Mouse (Mus musculus) liver, adult 2 months (tissue): ENCODE data around the gene Ctns. TPM values are rescaled to one million over a fixed set of nuclear protein-coding genes. Genes with fewer than 3 reads are reported as not detected.
A peak's percentile ranks its signal among the peaks of the same experiment; 100 is the strongest.

Source experiments
- DNase-seq: peaks from one replicate; pipeline ENCODE4 v3.0.0-alpha.2; 2011; ENCODE audit warnings: low read depth, low spot score; ENCODE audit errors: extremely low read depth
- H3K27ac ChIP-seq: fragments of 200-500 bp; replicated peaks from 2 replicates; pipeline ENCODE4 v1.5.1; 2012; ENCODE audit warnings: low read depth, mild to moderate bottlenecking, control low read depth, inconsistent platforms, low read length; ENCODE audit not compliant: insufficient read depth
- H3K27me3 ChIP-seq: fragments of 200-500 bp; 2 replicates; pipeline ENCODE4 v1.6.1; 2012; ENCODE audit warnings: mild to moderate bottlenecking, moderate library complexity, low read length, inconsistent platforms; ENCODE audit not compliant: control insufficient read depth, insufficient read depth
- H3K36me3 ChIP-seq: fragments of 200-500 bp; 2 replicates; pipeline ENCODE4 v1.6.1; 2012; ENCODE audit warnings: low read length, inconsistent platforms; ENCODE audit not compliant: control insufficient read depth, insufficient read depth
- H3K4me1 ChIP-seq: fragments of 200-500 bp; 2 replicates; pipeline ENCODE4 v1.6.1; 2011; ENCODE audit warnings: low read length; ENCODE audit not compliant: control insufficient read depth, insufficient read depth
- H3K4me3 ChIP-seq: fragments of 200-500 bp; 2 replicates; pipeline ENCODE4 v1.5.1; 2011; ENCODE audit warnings: low read depth, mild to moderate bottlenecking, control low read depth, low read length, moderate library complexity; ENCODE audit not compliant: insufficient read depth
- H3K79me2 ChIP-seq: fragments of 200-500 bp; 2 replicates; pipeline ENCODE4 v1.6.1; 2012; ENCODE audit warnings: inconsistent platforms, mild to moderate bottlenecking, low read length, moderate library complexity; ENCODE audit not compliant: control insufficient read depth, insufficient read depth
- H3K9ac ChIP-seq: fragments of 200-500 bp; 2 replicates; pipeline ENCODE4 v1.6.1; 2012; ENCODE audit warnings: low read depth, mild to moderate bottlenecking, control low read depth, inconsistent platforms, low read length
- CTCF ChIP-seq: fragments of 200-500 bp; IDR thresholded peaks from 2 replicates; pipeline ENCODE4 v1.5.1; 2011; ENCODE audit warnings: low read depth, low read length, control low read depth
- POLR2A ChIP-seq: fragments of 200-500 bp; IDR thresholded peaks from 2 replicates; pipeline ENCODE4 v1.6.1; 2011; ENCODE audit warnings: low read length, control low read depth; ENCODE audit not compliant: insufficient read depth; ENCODE audit errors: extremely low read depth
- WGBS: fragments of 180-500 bp; shearing (Covaris S2); methylation state at CpG from one replicate; pipeline ENCODE4 v1.1.7; 2018; 5-methylcytosine and 5-hydroxymethylcytosine counted together
- polyA plus RNA-seq: library from polyadenylated mRNA; depleted of rRNA; stranded (reverse); fragments of >200 nt; gene quantifications from 2 replicates; pipeline ENCODE4 v1.2.3, GENCODE M21; 2012
- total RNA-seq: library from RNA; depleted of rRNA; stranded (reverse); fragments of >200 nt; gene quantifications from 2 replicates; pipeline ENCODE4 v1.2.3, GENCODE M21; 2014

Gene Ctns
- total and polyA plus RNA-seq, 2 experiments, result 11.5 to 16.6 TPM

DNA sequence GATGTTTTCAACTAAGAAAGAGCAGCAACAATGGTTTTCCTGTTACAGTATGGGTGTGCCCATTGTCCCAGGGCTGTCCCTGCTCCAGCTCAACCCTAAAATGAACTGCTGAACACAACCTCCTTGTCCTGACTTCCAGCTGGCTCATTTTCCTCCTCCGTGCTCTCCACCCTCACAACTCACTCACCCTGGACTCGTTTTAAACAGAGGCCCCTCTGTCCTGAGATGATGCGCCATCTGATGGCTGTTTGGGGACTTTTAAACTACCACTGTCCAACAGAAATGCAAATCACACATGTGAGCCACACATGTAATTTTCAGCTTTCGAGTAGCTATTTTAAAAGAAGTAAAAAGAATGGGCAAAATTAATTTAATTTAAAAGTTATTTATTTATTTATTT is 2.8 kb upstream of the Ctns start:
- peaks cover 6% of the 10 kb centered on the region; the same call in 1 of the 2 replicates for H3K79me2 ChIP-seq
- no peak for DNase-seq
- peaks cover 12% of the 10 kb centered on the region for H3K4me1 ChIP-seq
- TF ChIP-seq CTCF (no peak), POLR2A (no peak)
- H3K9ac ChIP-seq, result no peak overlapping the region; the same call in 1 of the 2 replicates
- H3K27ac ChIP-seq, result peak overlapping the region; percentile 45
- no peaks in the 10 kb centered on the region for H3K27me3 ChIP-seq
- 44% methylated on average over 4 of the region's 4 CpGs for WGBS
- peaks cover 15% of the 10 kb centered on the region; the same call in 1 of the 2 replicates for H3K36me3 ChIP-seq
- no peak overlapping the region for H3K4me3 ChIP-seq

- Histone ChIP-seq H3K79me2 (peaks cover 6% of the 10 kb centered on the region; the same call in 1 of the 2 replicates), H3K27me3 (no peaks in the 10 kb centered on the region), H3K27ac (peak overlapping the region; percentile 61), H3K4me3 (no peak overlapping the region), H3K36me3 (peaks cover 12% of the 10 kb centered on the region; the same call in 1 of the 2 replicates), H3K9ac (peak overlapping the region; percentile 2; the same call in 1 of the 2 replicates), H3K4me1 (peaks cover 12% of the 10 kb centered on the region)
- peak; percentile 86 for DNase-seq
- 24% methylated on average over 2 of the region's 2 CpGs for WGBS
- TF ChIP-seq POLR2A (no peak), CTCF (no peak)
These were observed 2.2 kb upstream of the Ctns start for GRCm38 (mm10) chr11:73201021-73201420.

GRCm38 (mm10) chr11:73199879-73200278 is 1.0 kb upstream of the Ctns start:
- H3K9ac ChIP-seq, result peak overlapping the region; percentile 92
- no peaks in the 10 kb centered on the region for H3K27me3 ChIP-seq
- H3K27ac ChIP-seq, result peak overlapping the region; percentile 95
- 2% methylated on average over 12 of the region's 12 CpGs for WGBS
- H3K4me3 ChIP-seq, result peak overlapping the region; percentile 64
- peaks cover 6% of the 10 kb centered on the region; the same call in 1 of the 2 replicates for H3K79me2 ChIP-seq
- TF ChIP-seq POLR2A (no peak), CTCF (no peak)
- peak; percentile 94 for DNase-seq
- H3K4me1 ChIP-seq, result peaks cover 12% of the 10 kb centered on the region
- H3K36me3 ChIP-seq, result peaks cover 7% of the 10 kb centered on the region; the same call in 1 of the 2 replicates

DNA sequence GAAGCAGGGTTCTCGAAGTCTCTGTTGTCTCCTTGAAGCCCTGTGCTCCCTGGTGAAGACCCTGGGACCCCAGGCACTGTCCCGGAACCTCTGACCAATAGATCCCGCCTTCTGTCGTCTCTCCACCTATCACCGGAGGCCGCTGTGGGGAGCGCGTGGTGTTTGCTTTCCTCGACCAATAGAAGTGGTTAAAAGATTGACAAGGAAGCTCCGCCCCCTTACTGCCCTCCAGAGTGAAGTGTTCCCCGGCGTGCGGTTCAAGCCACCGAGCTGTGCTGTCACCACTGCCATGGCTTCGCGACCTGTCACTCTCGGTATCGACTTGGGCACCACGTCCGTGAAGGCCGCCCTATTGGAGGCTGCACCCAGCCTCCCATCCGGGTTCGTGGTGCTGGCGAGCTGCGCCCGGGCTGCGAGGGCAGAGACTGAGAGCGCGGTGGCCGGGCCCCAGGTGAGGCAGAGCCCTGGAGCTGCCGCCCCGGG is 429 bp upstream of the Ctns start, which contains the start of gene Shpk:
Gene Shpk, plus strand, starts transcription at position 231 of the 483 bp plus-strand sequence.
- Histone ChIP-seq H3K27me3 (no peaks in the 10 kb centered on the region), H3K4me3 (peak within 1 kb of the TSS; percentile 64), H3K9ac (peak within 1 kb of the TSS; percentile 92), H3K27ac (peak within 1 kb of the TSS; percentile 95), H3K36me3 (peaks cover 3% of the 10 kb centered on the region; the same call in 1 of the 2 replicates), H3K79me2 (peaks cover 6% of the 10 kb centered on the region; the same call in 1 of the 2 replicates), H3K4me1 (peaks cover 12% of the 10 kb centered on the region)
- under 1% methylated on average over 32 of the region's 32 CpGs for WGBS
- TF ChIP-seq CTCF (no peak), POLR2A (peak; percentile 94)
- DNase-seq, result peak; percentile 93

- WGBS, result 3% methylated on average over 1 of the region's 1 CpGs
- H3K27me3 ChIP-seq, result no peaks in the 10 kb centered on the region
These were observed 652 bp downstream of the Ctns start for GRCm38 (mm10) chr11:73198190-73198589.

DNA sequence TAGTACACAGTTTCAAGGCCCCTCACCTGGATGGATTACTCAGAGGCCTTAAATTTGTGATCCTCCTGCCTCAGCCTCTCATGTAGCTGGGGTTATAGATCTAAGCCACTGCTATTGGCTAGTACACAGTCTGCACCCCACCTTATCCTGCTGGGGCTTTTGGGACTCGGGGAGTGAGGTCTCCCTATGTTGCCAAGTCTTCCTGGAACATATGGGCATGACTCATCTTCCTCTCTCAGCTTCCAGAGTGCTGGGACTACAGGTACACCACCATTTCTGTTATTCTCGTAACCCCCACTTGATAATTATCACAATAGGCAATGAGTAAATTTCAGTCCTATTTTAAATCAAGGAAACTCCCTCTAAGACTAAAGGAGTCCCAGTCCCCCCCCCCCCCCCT is 4.4 kb downstream of the Ctns start:
- H3K4me3 ChIP-seq, result no peak overlapping the region
- H3K27ac ChIP-seq, result no peak overlapping the region
- H3K4me1 ChIP-seq, result no peaks in the 10 kb centered on the region
- peaks cover 18% of the 10 kb centered on the region; the same call in 1 of the 2 replicates for H3K36me3 ChIP-seq
- no peaks in the 10 kb centered on the region; the same call in 1 of the 2 replicates for H3K79me2 ChIP-seq
- no peak for DNase-seq
- WGBS, result 85% methylated on average over 2 of the region's 2 CpGs
- H3K9ac ChIP-seq, result no peak overlapping the region
- H3K27me3 ChIP-seq, result no peaks in the 10 kb centered on the region
- no peak for TF ChIP-seq CTCF
- no peak for TF ChIP-seq POLR2A

More at GRCm38 (mm10) chr11:73198190-73198589, 652 bp downstream of the Ctns start:
- Histone ChIP-seq H3K4me1 (peaks cover 12% of the 10 kb centered on the region), H3K9ac (peak overlapping the region; percentile 86), H3K36me3 (peaks cover 3% of the 10 kb centered on the region; the same call in 1 of the 2 replicates), H3K4me3 (peak overlapping the region; percentile 64), H3K27ac (no peak overlapping the region), H3K79me2 (peaks cover 3% of the 10 kb centered on the region; the same call in 1 of the 2 replicates)
- no peak for DNase-seq
- no peak for TF ChIP-seq CTCF
- no peak for TF ChIP-seq POLR2A
